Mouse (Mus musculus): ENCODE data around the gene Gm20388.

Gm20388 gene

DNA sequence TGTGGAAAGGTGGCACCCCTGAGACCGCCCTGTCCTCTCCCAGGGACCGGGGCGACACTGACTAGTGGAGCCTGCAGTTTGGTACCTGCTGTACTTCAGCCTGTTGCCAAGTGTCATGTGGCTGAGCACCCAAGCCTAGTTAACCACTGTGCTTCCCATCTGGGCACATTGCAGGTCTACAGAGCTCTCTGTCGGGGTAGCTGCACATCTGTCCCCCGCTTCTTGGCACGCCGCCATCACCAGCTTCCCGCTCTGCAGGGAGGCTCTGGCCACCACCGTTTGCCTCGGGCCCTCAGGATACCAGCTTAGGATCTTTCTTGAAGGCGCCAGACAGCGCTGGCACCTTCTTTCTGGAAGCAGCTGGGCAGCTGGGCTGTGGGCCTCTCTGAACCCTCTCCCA, 323.8 kb downstream of the Gm20388 start:
- DNase-seq: no peak

- no peak for DNase-seq
These were observed 324.2 kb downstream of the Gm20388 start for GRCm38 (mm10) chr8:120234866-120235265.

- no peak for DNase-seq
These were observed 332.6 kb downstream of the Gm20388 start for GRCm38 (mm10) chr8:120243222-120243621.

DNA sequence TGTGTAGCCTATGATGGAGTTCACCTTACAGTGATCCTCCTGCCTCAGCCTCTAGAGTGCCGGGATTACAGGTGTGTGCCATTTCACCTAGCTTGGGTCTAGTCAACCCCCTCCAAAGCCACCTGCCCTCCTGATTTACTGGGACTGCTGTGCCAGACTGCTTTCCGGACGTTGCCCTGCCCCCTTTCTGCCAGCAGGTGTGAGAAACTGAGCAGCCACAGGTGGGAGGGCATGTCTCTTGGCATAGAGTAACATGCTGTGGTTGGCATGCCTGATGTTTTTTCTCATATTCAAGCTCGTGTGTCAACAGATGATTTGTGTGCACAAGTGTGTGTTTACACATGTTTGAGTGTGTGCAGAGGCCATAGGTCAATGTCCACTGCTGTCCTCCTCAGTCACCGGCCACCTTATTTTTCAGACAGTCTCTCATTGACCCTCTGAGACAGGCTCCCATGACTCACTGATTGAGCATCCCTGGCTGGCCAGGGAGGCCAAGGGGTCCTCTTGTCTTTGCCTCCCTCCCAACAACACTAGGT, 333.3 kb downstream of the Gm20388 start:
- no peak for DNase-seq

DNA sequence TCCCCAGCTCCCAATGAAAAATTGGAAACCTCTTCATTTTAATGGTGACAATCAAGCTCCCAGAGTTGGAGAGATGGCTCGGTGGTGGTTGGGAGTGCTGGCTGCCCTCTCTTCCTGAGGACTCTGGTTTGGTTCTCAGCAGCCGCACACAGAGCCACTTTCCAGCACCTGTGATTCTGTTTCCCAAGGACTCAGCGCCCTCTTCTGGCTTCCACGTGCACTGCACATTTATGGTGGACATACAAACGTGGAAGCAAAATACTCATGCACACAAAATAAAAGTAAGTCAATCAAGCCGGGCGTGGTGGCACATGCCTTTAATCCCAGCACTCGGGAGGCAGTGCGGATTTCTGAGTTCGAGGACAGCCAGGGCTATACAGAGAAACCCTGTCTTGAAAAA, 333.9 kb downstream of the Gm20388 start:
- no peak for DNase-seq

DNA sequence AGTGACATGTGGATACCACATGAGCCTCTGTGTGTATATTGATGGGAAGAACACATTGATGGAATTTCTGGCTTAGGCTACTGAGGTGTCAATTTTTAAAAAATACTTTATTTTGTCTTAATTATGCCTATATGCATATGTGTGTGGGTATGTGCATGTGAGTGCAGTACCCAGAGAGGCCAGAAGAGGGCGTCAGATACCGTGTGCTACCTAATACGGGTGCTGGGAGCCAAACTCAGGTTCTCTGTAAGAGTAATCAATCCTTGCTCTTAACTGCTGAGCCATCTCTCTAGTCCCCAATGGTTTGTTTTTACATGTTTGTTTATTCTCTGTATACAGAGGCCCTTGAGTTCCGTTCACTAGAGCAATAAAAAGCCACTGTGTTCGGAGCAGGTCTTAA, 337.0 kb downstream of the Gm20388 start:
- DNase-seq: no peak

- DNase-seq: no peak
These were observed 337.4 kb downstream of the Gm20388 start for GRCm38 (mm10) chr8:120248031-120248430.

GRCm38 (mm10) chr8:120248451-120248850, 337.8 kb downstream of the Gm20388 start:
- no peak for DNase-seq

DNA sequence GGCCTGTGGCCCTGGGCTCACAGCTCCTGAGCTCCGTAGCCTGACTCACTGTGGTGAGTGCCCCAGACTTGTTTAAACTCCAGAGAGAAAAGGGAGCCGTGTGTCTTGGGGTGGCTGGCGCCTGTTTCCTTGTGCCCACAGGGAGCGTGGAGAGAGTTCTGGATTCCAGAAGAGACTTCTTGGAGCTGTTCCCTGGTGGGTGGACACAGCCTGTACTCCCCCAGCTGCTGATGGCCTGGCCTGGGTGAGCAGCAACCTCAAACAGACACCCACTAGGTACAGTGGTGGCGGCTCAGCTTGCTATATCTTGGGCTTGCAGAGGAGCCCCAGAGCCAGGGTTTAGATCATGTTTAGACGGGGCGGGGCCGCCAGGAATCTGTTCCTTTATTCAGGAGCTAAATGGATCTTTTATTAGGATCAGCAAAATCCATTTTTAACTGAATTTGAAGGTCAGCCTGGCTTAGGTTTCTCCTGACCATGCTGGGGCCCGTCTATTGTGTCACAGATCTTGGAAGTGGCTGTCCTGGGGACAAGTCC, 339.2 kb downstream of the Gm20388 start:
- DNase-seq: no peak

DNA sequence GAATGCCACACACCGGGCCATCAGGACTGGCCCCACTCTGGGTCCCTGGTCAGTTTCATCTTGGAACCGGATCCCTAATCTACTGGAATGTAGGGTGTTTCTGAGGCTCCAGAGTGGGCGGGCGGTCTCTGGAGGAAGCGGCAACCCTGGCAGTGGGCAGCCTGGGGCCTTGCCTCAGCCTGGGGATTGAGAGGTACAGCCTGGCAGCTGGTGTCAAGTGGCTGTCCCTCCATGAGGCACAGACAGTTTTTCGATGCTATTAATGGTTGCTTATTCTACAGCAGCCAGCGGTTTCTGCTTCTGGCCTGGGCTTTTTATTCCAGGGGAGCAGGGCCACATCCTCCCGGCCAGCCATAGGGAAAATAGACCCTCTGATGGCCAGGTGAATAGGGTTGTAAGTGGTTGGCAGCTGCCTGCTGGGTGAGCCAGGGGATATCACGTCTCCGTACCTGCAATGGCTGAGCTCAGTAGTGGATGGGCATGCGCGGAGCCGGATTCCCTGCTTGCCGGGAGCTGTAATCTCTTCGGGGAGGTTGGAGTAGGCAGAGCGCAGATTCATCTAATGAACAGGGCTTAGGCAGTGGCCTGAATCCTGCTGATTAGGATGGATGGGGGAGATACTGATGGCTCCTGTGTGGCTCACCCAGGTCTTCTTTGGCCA, 340.2 kb downstream of the Gm20388 start:
- no peak for DNase-seq

GRCm38 (mm10) chr8:120251411-120252035, 340.9 kb downstream of the Gm20388 start:
- no peak for DNase-seq

- DNase-seq: no peak
These were observed 343.0 kb downstream of the Gm20388 start for GRCm38 (mm10) chr8:120253626-120254025.

DNA sequence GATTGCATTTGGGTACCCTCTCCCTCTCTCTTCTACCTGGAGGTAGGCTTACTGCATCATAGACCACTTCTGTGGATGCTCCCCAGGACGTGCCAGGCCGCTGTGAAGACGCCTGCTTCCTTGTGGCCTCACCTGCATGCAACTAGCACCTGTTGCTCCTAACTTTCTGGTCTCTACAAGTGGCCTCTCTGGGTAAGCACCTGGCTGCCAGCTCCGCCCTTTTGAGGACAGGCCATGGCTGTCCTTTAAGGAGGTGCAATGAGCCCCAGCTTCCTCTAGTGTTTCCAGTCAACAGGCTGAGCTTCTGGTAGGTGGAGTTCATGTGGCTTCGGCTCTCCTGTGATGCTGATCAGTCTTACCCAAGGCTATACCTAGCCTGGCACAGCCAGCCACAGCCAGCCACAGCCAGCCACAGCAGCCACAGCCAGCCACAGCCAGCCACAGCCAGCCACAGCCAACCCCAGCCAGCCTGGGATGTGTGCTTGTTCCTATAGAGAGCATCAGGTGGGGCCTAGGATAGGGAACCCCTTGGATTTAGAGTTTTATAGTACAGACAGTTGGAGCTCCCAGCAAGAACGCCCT, 344.9 kb downstream of the Gm20388 start:
- no peak for DNase-seq

GRCm38 (mm10) chr8:120256958-120257357, 346.3 kb downstream of the Gm20388 start:
- DNase-seq: no peak

DNA sequence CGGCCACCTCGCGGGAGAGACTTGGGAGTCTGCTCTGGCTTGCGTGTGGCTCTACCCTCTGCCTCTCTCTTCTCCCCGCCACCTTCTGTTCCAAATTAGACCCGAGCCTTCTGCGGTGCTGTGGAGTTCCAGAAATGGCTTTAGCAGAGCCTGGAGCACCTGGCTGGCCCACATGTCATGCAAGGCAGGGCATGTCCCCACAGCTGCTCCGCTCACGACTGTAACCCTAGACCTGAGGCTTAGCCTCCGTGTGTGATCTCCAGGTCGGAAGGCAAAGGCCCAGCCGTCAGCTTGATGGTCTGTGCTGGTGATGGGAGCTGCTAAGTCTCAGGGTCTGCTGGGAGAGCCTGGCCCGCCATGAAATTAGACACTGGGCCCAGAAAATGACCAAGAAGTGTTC, 348.6 kb downstream of the Gm20388 start:
- DNase-seq: no peak

- DNase-seq: no peak
These were observed 350.0 kb downstream of the Gm20388 start for GRCm38 (mm10) chr8:120260677-120261076.

DNA sequence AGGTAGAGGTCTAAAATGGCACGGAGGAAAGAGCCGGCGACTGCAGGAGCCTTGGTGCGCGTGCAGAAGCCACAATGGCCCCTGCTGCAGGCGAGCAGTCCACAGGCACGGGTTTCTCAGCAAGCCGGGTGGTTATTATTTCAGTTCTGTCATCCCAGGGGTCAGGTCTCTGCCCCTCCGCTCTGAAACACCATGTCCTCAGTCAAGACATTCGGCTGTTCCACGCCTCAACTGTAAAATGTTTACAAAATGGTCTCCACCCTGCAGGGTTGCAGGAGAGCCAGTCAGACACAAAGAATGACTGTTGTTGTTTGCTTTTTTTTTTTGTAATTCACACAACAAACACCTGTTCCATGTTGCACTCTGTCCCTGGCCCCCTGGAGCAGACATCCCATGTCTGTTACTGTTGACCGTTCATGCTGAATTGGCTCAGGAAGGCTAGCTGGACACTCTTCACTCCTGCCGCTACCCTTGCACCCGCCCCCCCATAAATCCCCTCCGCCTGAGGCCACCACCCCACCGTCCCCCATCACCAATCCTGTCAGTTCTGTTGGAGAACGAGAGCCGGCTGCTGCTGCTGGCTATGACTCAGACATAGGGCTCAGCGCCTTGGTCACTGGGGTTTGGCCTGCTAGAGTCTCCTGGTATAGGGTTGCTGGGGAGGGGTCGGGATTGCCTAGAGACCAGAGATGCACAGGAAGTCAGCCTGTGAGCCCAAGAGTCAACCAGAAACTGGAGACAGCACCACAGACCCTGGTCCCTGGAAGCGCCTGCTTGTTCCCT, 350.9 kb downstream of the Gm20388 start:
- no peak for DNase-seq

- no peak for DNase-seq
These were observed 353.2 kb downstream of the Gm20388 start for GRCm38 (mm10) chr8:120263879-120264278.

GRCm38 (mm10) chr8:120264388-120264943, 353.8 kb downstream of the Gm20388 start:
- no peak for DNase-seq

- peak; percentile 51 to 61 for DNase-seq
These were observed 354.4 kb downstream of the Gm20388 start for GRCm38 (mm10) chr8:120264944-120265453.

- peak; percentile 63 to 72 for DNase-seq
These were observed 354.8 kb downstream of the Gm20388 start for GRCm38 (mm10) chr8:120265471-120265870.

GRCm38 (mm10) chr8:120268541-120268980, 357.9 kb downstream of the Gm20388 start:
- DNase-seq: no peak

All from kidney, adult 8-10 months (tissue).